Mouse (Mus musculus): ENCODE data around the gene Icam1. TPM values are rescaled to one million over a fixed set of nuclear protein-coding genes. Genes with fewer than 3 reads are reported as not detected.
A peak's percentile ranks its signal among the peaks of the same experiment; 100 is the strongest.

Icam1 gene
- polyA plus RNA-seq, 1 experiment from 2014 or later: 11.9 TPM

DNA sequence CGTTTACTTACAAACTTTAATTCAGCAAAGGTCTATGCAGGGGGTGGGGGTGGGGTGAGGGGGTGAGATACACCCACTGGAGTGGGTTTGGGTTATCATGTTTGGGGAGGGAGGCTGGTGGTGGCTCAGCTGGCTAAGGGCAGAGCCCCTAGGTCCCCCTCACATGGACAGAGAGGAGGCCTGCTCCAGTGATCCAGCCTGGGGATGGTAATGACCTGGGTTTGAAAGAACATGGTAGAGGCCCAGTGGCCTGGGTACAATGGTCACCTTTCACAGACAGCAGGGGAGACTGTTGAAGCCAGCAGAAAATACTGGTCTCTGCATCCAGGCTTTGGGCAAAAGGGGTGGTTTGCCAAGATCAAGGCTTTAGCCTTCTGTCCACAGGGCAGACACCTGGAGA is 58.4 kb downstream of the Icam1 start:
- H3K4me3 ChIP-seq (ENCODE audit: low read depth, low read length): no peak overlapping the region
- peaks cover 34% of the 10 kb centered on the region for H3K36me3 ChIP-seq (ENCODE audit: control insufficient read depth, insufficient read depth)
- H3K27me3 ChIP-seq (ENCODE audit: control insufficient read depth, insufficient read depth, low read depth, low read length): no peaks in the 10 kb centered on the region
- H3K4me2 ChIP-seq (ENCODE audit: low read depth, low read length): peak overlapping the region; percentile 91; the same call in 1 of the 2 replicates
- H3K9ac ChIP-seq (ENCODE audit: low read depth, low read length): no peak overlapping the region
- H3K4me1 ChIP-seq (ENCODE audit: control insufficient read depth, low read depth, low read length): peaks cover 18% of the 10 kb centered on the region
- ATAC-seq (ENCODE audit: low read depth): no peak
- H3K27ac ChIP-seq (ENCODE audit: low read length): no peak overlapping the region
- WGBS (ENCODE audit: insufficient replicate concordance): 71% methylated on average over 1 of the region's 1 CpGs
- H3K9me3 ChIP-seq (replicated peaks; ENCODE audit: control insufficient read depth, low read length): no peaks in the 10 kb centered on the region

GRCm38 (mm10) chr9:21075625-21076024 is 59.8 kb downstream of the Icam1 start:
- no peaks in the 10 kb centered on the region for H3K9me3 ChIP-seq (replicated peaks; ENCODE audit: control insufficient read depth, low read length)
- 84% methylated on average over 3 of the region's 3 CpGs for WGBS (ENCODE audit: insufficient replicate concordance)
- H3K4me3 ChIP-seq (ENCODE audit: low read depth, low read length): no peak overlapping the region
- H3K4me2 ChIP-seq (ENCODE audit: low read depth, low read length): no peak overlapping the region
- ATAC-seq (ENCODE audit: low read depth): no peak
- peaks cover 48% of the 10 kb centered on the region for H3K36me3 ChIP-seq (ENCODE audit: control insufficient read depth, insufficient read depth)
- H3K9ac ChIP-seq (ENCODE audit: low read depth, low read length): no peak overlapping the region
- peaks cover 18% of the 10 kb centered on the region for H3K4me1 ChIP-seq (ENCODE audit: control insufficient read depth, low read depth, low read length)
- H3K27me3 ChIP-seq (ENCODE audit: control insufficient read depth, insufficient read depth, low read depth, low read length): no peaks in the 10 kb centered on the region
- no peak overlapping the region for H3K27ac ChIP-seq (ENCODE audit: low read length)

MicroRNAs encoded within 50 kb of the gene (microRNA counts, 519-probe panel; counts per million panel counts)
- 2,861 counts per million, percentile 78 among the panel's probes with 10 or more counts for microRNA mmu-miR-1900

Small RNA genes within 50 kb of the gene (microRNA-seq; reads per million reads assigned to microRNA genes)
- not detected for gene Mir1900
- not detected for gene Mir7082

Other genes with a start within 250 kb of the Icam1 start
- gene Col5a3, start 200.9 kb upstream of the Icam1 start, polyA plus RNA-seq (2015; fragmentation: Nextera tagmentation; extraction: Ambion mirVana): 0.19 and 0.33 TPM in 2 replicates
- not detected in 2 replicates for gene Rdh8, start 197.5 kb upstream of the Icam1 start, polyA plus RNA-seq (2015; fragmentation: Nextera tagmentation; extraction: Ambion mirVana)
- gene A230050P20Rik, start 147.3 kb upstream of the Icam1 start, polyA plus RNA-seq (2015; fragmentation: Nextera tagmentation; extraction: Ambion mirVana): 4.4 and 6.7 TPM in 2 replicates
- 8.8 and 10.0 TPM in 2 replicates for gene Angptl6, start 136.3 kb upstream of the Icam1 start, polyA plus RNA-seq (2015; fragmentation: Nextera tagmentation; extraction: Ambion mirVana)
- gene Ppan, start 127.8 kb upstream of the Icam1 start, polyA plus RNA-seq (2015; fragmentation: Nextera tagmentation; extraction: Ambion mirVana): 42.9 and 46.2 TPM in 2 replicates
- 149 and 161 TPM in 2 replicates for gene Eif3g, start 117.4 kb upstream of the Icam1 start, polyA plus RNA-seq (2015; fragmentation: Nextera tagmentation; extraction: Ambion mirVana)
- gene Dnmt1, start 56.1 kb upstream of the Icam1 start, polyA plus RNA-seq (2015; fragmentation: Nextera tagmentation; extraction: Ambion mirVana): 53.4 and 55.7 TPM in 2 replicates
- 3.1 and 3.5 TPM in 2 replicates for gene S1pr2, start 39.2 kb upstream of the Icam1 start, polyA plus RNA-seq (2015; fragmentation: Nextera tagmentation; extraction: Ambion mirVana)
- 58.0 and 59.8 TPM in 2 replicates for gene Mrpl4, start 13.2 kb upstream of the Icam1 start, polyA plus RNA-seq (2015; fragmentation: Nextera tagmentation; extraction: Ambion mirVana)
- gene Icam4, start 13.4 kb downstream of the Icam1 start, polyA plus RNA-seq (2015; fragmentation: Nextera tagmentation; extraction: Ambion mirVana): 172 and 184 TPM in 2 replicates
- 0.26 and 0.30 TPM in 2 replicates for gene Icam5, start 16.1 kb downstream of the Icam1 start, polyA plus RNA-seq (2015; fragmentation: Nextera tagmentation; extraction: Ambion mirVana)
- 0.43 TPM in 1 of 2 replicates, not detected in the other for gene Zglp1, start 51.1 kb downstream of the Icam1 start, polyA plus RNA-seq (2015; fragmentation: Nextera tagmentation; extraction: Ambion mirVana)
- 0.18 and 0.20 TPM in 2 replicates for gene Gm49373, start 57.1 kb downstream of the Icam1 start, polyA plus RNA-seq (2015; fragmentation: Nextera tagmentation; extraction: Ambion mirVana)
- 26.5 and 26.6 TPM in 2 replicates for gene Fdx1l, start 57.6 kb downstream of the Icam1 start, polyA plus RNA-seq (2015; fragmentation: Nextera tagmentation; extraction: Ambion mirVana)
- 0.85 and 1.6 TPM in 2 replicates for gene Gm38431, start 76.0 kb downstream of the Icam1 start, polyA plus RNA-seq (2015; fragmentation: Nextera tagmentation; extraction: Ambion mirVana)
- 17.6 and 19.8 TPM in 2 replicates for gene Raver1, start 76.0 kb downstream of the Icam1 start, polyA plus RNA-seq (2015; fragmentation: Nextera tagmentation; extraction: Ambion mirVana)
- 8.0 and 8.9 TPM in 2 replicates for gene Tyk2, start 115.3 kb downstream of the Icam1 start, polyA plus RNA-seq (2015; fragmentation: Nextera tagmentation; extraction: Ambion mirVana)
- 104 and 106 TPM in 2 replicates for gene Cdc37, start 134.0 kb downstream of the Icam1 start, polyA plus RNA-seq (2015; fragmentation: Nextera tagmentation; extraction: Ambion mirVana)
- 1.6 and 1.9 TPM in 2 replicates for gene Pde4a, start 149.7 kb downstream of the Icam1 start, polyA plus RNA-seq (2015; fragmentation: Nextera tagmentation; extraction: Ambion mirVana)
- 26.2 and 27.7 TPM in 2 replicates for gene Keap1, start 223.4 kb downstream of the Icam1 start, polyA plus RNA-seq (2015; fragmentation: Nextera tagmentation; extraction: Ambion mirVana)
- gene S1pr5, start 232.5 kb downstream of the Icam1 start, polyA plus RNA-seq (2015; fragmentation: Nextera tagmentation; extraction: Ambion mirVana): 0.13 and 0.14 TPM in 2 replicates
- gene Atg4d, start 249.3 kb downstream of the Icam1 start, polyA plus RNA-seq (2015; fragmentation: Nextera tagmentation; extraction: Ambion mirVana): 90.4 and 95.3 TPM in 2 replicates

Measured in liver, embryonic 16.5 days (tissue).